Mouse (Mus musculus) brain, embryonic 14.5 days (tissue): ENCODE measurements at regions not wholly inside any gene's neighbourhood (a gene's known extent, or its start where the extent isn't known, plus 50 kb on each side); places are given as distances from the start of the nearest gene placed in this dataset.

ENCODE experiments used
- CTCF ChIP-seq: fragments of 200-500 bp; IDR thresholded peaks from 2 replicates; pipeline ENCODE4 v1.5.1; 2012; ENCODE audit warnings: inconsistent platforms, mild to moderate bottlenecking, moderate library complexity, borderline replicate concordance; ENCODE audit not compliant: insufficient read depth, insufficient read length; ENCODE audit errors: extremely low read depth
- POLR2A ChIP-seq: fragments of 200-500 bp; IDR thresholded peaks from 2 replicates; pipeline ENCODE4 v1.6.1; 2012; ENCODE audit warnings: mild to moderate bottlenecking, inconsistent platforms, borderline replicate concordance; ENCODE audit not compliant: poor library complexity, insufficient read depth, insufficient read length, severe bottlenecking; ENCODE audit errors: extremely low read depth

DNA sequence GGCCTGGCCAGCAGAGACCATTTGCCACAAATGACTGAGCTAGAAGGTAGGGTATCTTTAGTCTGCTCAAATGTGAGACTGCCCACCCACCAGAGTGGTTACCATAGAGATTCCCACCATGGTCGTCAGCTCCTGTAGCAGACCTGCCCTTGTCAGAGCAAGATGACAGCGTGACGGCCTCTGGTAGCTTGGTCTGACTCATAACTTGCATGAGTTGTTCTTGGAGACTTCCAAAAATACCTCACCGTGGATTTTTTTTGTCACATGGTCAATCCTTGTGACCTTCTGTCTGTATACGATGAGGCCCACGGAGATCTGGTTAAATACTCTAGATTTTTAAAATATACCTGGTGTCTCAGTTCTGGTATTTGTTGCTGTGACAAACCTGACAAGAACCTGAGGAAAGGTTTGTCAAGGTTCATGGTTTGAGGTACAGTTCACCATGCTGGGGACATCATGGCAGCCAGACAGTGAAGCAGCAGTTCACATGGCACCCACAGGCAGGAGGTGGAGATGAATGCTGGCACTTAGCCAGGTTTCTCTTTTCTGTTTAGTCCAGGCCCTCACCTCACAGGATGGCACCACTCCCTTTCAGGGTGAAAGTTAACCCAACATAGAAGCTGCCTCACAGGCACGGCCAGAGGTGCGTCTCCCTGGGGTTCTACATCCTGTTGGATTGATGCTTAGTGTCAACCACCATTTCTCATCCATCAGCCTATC lies 91.4 kb upstream of the Ctnnb1 start:
- no peak for TF ChIP-seq CTCF
- TF ChIP-seq POLR2A: no peak
